Mouse (Mus musculus) G1E (cell line): ENCODE data around the gene Gpx4. TPM values are rescaled to one million over a fixed set of nuclear protein-coding genes. Genes with fewer than 3 reads are reported as not detected.

Experiments
- ATAC-seq: 2 replicates; pipeline ENCODE4 v1.8.0; 2016; ENCODE audit warnings: mild to moderate bottlenecking; ENCODE audit not compliant: insufficient number of reproducible peaks, poor library complexity, low FRiP score, severe bottlenecking; ENCODE audit errors: extremely low read depth
- DNase-seq: peaks from one replicate; pipeline ENCODE4 v3.0.0; 2012; ENCODE audit warnings: low spot score
- H3K27me3 ChIP-seq: 2 replicates; pipeline ENCODE4 v1.6.1; 2012; ENCODE audit warnings: mild to moderate bottlenecking, low read length, inconsistent platforms; ENCODE audit not compliant: insufficient read depth
- H3K36me3 ChIP-seq: replicated peaks from 2 replicates; pipeline ENCODE3; 2012; ENCODE audit warnings: mild to moderate bottlenecking, inconsistent platforms
- H3K4me1 ChIP-seq: 2 replicates; pipeline ENCODE4 v1.6.1; 2012; ENCODE audit warnings: low read depth, low read length, inconsistent platforms, mixed read lengths; ENCODE audit not compliant: insufficient read depth
- H3K4me3 ChIP-seq: 2 replicates; pipeline ENCODE4 v1.5.1; 2012; ENCODE audit warnings: low read depth, mild to moderate bottlenecking, inconsistent platforms, low read length, moderate library complexity, mixed read lengths
- H3K9me3 ChIP-seq: replicated peaks from 2 replicates; pipeline ENCODE4 v1.6.1; 2012; ENCODE audit warnings: inconsistent platforms
- CTCF ChIP-seq: IDR thresholded peaks from 2 replicates; pipeline ENCODE4 v1.5.1; 2012; ENCODE audit warnings: low read depth, low read length, inconsistent platforms, mixed read lengths
- GATA1 ChIP-seq: IDR thresholded peaks from 2 replicates; pipeline ENCODE4 v1.6.1; 2012; ENCODE audit warnings: borderline replicate concordance, low read length, inconsistent platforms, mixed read lengths
- GATA2 ChIP-seq: IDR thresholded peaks from 2 replicates; pipeline ENCODE4 v1.6.1; 2012; ENCODE audit warnings: low read depth, low read length, inconsistent platforms, borderline replicate concordance
- POLR2AphosphoS5 ChIP-seq: IDR thresholded peaks from 2 replicates; pipeline ENCODE4 v1.6.1; 2012; ENCODE audit warnings: low read depth, low read length, inconsistent platforms; ENCODE audit not compliant: insufficient replicate concordance
- TAL1 ChIP-seq: conservative IDR thresholded peaks from 2 replicates; pipeline ENCODE4 v1.6.1; 2012; ENCODE audit warnings: low read depth, low read length, inconsistent platforms, mixed read lengths
- polyA plus RNA-seq: library from polyadenylated mRNA; stranded (reverse); fragments of >175 nt; gene quantifications from 2 replicates; pipeline ENCODE4 v1.2.3, GENCODE M21; 2012
- total RNA-seq, 2 experiments: library from RNA; stranded (forward) in 1 of 2; stranded (reverse) in 1 of 2; fragments of 200-1000 nt in 1 of 2; fragments of >200 nt in 1 of 2; fragmentation: Nextera tagmentation in 1 of 2; gene quantifications; 2 replicates each; pipeline ENCODE4 v1.2.3; 2014 to 2017

Gpx4 gene
- total and polyA plus RNA-seq, 3 experiments: 290 to 1,138 (median 808) TPM

- ATAC-seq: no peak
Measured at GRCm38 (mm10) chr10:80017771-80018170, 29.2 kb upstream of the Gpx4 start.

DNA sequence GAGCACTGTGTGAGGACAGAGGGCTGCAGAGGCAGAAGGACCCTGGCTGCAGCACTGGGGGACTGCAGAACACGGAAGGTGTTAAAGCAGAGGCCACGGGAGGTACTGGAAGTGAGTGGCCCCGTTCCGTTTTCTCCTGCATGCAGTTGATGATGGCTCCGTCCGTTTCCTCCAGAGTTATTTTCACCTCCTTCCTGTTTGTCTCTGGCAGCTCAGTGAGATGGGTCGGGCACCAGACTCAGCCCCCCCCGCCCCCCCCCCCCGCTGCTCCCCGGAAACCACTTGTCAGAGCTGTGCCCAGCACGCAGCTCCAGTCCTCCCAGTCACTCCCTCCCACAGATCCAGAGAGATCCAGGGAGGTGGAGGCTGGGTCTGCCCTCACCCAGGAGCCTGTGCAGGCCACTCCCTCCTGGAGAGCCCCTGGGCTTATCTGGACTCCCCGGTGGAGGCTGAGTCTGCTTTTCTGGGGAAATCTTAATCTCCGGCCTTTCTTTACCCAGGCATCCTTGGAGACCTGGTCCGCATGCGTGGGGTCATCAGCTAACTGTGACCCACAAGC lies 28.1 kb upstream of the Gpx4 start:
- Histone ChIP-seq H3K4me1 (peaks cover 87% of the 10 kb centered on the region), H3K36me3 (peaks cover 84% of the 10 kb centered on the region)
- peak; percentile 79 for DNase-seq

More at GRCm38 (mm10) chr10:80017771-80018170, 29.2 kb upstream of the Gpx4 start:
- TF ChIP-seq TAL1 (no peak), GATA1 (no peak), CTCF (no peak), POLR2AphosphoS5 (no peak), GATA2 (no peak)
- H3K9me3 ChIP-seq: no peaks in the 10 kb centered on the region
- no peaks in the 10 kb centered on the region for H3K27me3 ChIP-seq
- peaks cover 84% of the 10 kb centered on the region for H3K36me3 ChIP-seq
- no peak for DNase-seq
- H3K4me1 ChIP-seq: peaks cover 82% of the 10 kb centered on the region
- peak overlapping the region; percentile 85 for H3K4me3 ChIP-seq

DNA sequence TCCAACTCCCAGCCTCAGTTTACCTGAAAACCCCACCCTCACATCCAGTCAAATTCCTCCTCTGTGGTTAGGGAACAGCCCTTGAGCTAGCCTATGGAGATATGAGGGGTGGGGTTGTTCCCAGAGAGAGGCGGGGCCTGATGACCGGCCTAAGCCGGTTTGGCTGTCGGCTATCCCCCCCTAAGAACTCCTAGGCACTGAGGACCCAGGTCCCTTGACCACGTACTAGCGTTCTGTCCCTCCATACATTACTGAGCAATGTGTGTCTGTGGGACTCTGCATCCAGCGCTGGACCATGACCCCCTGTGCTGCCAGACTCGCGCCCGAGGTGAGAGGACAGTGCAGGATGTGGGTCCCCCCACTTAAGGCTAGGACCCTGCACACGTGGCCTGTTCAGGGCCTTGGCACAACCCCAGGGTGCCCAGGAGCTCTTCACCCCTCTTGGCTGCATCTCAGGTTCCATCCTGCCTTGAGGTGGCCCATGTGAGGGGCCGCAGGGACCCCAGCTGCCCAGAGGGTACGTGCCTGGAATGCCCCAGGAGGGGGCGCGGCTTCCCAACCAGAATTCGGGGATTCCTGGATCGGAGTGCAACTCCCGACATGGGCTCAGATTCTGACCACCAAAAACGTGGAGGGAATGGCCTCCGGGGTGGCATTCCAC lies 27.4 kb upstream of the Gpx4 start:
- Histone ChIP-seq H3K4me1 (peaks cover 87% of the 10 kb centered on the region), H3K4me3 (peak overlapping the region; percentile 69; the same call in 1 of the 2 replicates)

More for the DNA sequence above, 28.1 kb upstream of the Gpx4 start:
- TF ChIP-seq CTCF: no peak
- TF ChIP-seq GATA1: no peak
- TF ChIP-seq GATA2: no peak
- no peak for TF ChIP-seq TAL1
- TF ChIP-seq POLR2AphosphoS5: no peak
- ATAC-seq: 0 out of 2 replicates have a peak, but pooled peaks have one; percentile 17
- Histone ChIP-seq H3K9me3 (no peaks in the 10 kb centered on the region), H3K27me3 (no peaks in the 10 kb centered on the region), H3K4me3 (peak overlapping the region; percentile 69)

GRCm38 (mm10) chr10:80020191-80020590 lies 26.8 kb upstream of the Gpx4 start:
- H3K27me3 ChIP-seq: no peaks in the 10 kb centered on the region
- H3K4me1 ChIP-seq: peaks cover 87% of the 10 kb centered on the region
- H3K4me3 ChIP-seq: no peak overlapping the region
- no peak for ATAC-seq
- no peak for DNase-seq
- H3K36me3 ChIP-seq: peaks cover 84% of the 10 kb centered on the region
- H3K9me3 ChIP-seq: no peaks in the 10 kb centered on the region
- TF ChIP-seq CTCF: no peak
- TF ChIP-seq TAL1: no peak
- TF ChIP-seq GATA1: no peak
- TF ChIP-seq POLR2AphosphoS5: no peak
- TF ChIP-seq GATA2: no peak

More for the DNA sequence above, 27.4 kb upstream of the Gpx4 start:
- no peaks in the 10 kb centered on the region for H3K27me3 ChIP-seq
- peaks cover 84% of the 10 kb centered on the region for H3K36me3 ChIP-seq
- no peak for TF ChIP-seq GATA1
- TF ChIP-seq TAL1: no peak
- TF ChIP-seq GATA2: no peak
- no peak for TF ChIP-seq POLR2AphosphoS5
- no peak for TF ChIP-seq CTCF
- ATAC-seq (no peak), DNase-seq (no peak)
- no peaks in the 10 kb centered on the region for H3K9me3 ChIP-seq

DNA sequence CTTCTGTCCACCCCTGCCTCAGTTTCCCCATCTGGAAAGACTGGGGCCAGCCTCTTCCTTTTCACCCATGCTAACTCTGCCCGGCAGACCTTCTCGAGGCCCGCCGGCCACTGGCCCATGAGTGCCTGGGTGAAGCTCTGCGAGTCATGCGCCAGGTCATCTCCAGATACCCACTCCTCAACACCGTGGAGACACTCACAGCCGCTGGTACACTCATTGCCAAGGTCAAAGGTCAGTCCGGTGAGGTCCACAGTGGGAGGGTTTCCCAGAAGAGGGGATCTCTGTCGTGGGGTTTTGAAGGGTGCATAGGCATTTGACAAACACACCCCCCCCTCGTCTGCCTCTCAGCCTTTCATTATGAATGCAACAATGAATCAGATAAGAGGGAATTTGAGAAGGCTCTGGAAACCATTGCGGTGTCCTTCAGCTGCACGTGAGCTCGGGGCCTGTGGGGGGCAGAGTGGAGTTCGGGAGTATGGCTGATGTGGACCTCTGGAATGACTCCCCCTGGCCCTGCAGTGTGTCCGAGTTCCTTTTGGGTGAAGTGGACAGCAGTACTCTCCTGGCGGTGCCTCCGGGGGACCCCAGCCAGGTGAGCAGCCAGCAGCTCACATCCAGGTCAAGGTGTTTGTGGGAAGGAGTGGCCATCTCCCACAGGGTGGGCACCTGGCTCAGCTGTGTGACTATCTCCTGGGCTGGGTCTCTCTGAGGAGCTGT lies 26.2 kb upstream of the Gpx4 start:
- Histone ChIP-seq H3K9me3 (no peaks in the 10 kb centered on the region), H3K27me3 (no peaks in the 10 kb centered on the region), H3K4me1 (peaks cover 87% of the 10 kb centered on the region), H3K4me3 (no peak overlapping the region), H3K36me3 (peaks cover 84% of the 10 kb centered on the region)
- DNase-seq (no peak), ATAC-seq (no peak)
- TF ChIP-seq TAL1: no peak
- TF ChIP-seq GATA1: no peak
- no peak for TF ChIP-seq CTCF
- TF ChIP-seq POLR2AphosphoS5: no peak
- no peak for TF ChIP-seq GATA2

DNA sequence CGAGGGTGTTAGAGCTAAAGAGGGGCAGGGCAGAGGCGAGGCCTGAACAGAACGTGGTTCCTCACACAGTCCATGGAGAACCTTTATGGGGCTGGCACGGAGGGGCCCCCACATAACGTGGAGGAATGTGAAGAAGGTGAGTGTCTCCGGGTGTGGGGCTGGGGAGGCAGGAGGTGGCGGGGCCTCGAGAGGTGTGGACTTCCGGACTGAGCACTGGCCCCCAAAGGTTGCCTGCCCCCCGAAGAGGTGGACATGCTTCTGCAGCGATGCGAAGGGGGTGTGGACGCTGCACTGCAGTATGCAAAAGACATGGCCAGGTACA lies 25.7 kb upstream of the Gpx4 start:
- no peak for TF ChIP-seq TAL1
- TF ChIP-seq GATA1: no peak
- no peak for TF ChIP-seq GATA2
- TF ChIP-seq CTCF: no peak
- TF ChIP-seq POLR2AphosphoS5: no peak
- Histone ChIP-seq H3K4me1 (peaks cover 87% of the 10 kb centered on the region), H3K36me3 (peaks cover 84% of the 10 kb centered on the region), H3K9me3 (no peaks in the 10 kb centered on the region), H3K27me3 (no peaks in the 10 kb centered on the region), H3K4me3 (no peak overlapping the region; the same call in 1 of the 2 replicates)
- ATAC-seq: no peak
- no peak for DNase-seq
